Mouse (Mus musculus): ENCODE results near the gene Olfr1082.
"Not testable (repeated sequence)": the region's sequence is repeated elsewhere in the genome, so short reads cannot be mapped to it uniquely, and the experiment has no call there.

The Olfr1082 gene

DNA sequence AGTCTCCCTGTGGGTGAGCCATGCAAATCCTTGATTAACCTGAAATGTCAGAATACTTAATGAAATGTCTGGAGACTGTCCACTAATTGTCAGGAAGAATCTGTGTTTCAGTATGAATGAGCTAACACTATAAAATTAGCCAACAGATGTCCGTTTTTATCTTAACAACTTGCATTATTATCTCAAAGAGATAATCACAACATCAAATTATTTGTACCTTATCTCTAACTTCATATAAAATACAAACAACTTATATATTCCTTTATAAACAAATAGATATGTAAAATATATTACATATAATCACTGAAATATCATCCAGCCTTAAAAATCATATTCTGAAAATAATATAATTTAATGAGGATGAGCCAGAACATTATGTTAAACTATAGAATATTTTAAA, at the start of gene Olfr1082:
TSS of gene Olfr1082 (minus strand) at position 101 of the 400 bp plus-strand sequence.
- DNase-seq (ENCODE audit: inconsistent ontology term): not testable (repeated sequence)

DNA sequence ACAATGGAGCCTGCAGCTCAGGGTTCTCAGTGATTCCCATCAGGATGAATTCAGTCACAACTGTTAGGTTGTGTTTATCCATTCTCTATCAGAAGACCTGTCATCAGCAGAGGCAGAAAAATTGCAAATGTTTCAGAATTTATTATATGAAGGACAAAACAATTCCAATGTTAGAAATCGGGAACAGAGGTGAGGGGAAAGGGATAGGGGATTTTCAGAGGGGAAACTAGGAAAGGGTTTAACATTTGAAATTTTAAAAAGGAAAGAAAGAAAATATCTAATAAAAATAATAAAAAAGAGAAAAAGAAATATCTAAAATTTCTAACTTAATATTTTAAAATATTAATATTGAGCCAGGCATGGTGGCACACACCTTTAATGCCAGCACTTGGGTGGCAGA, 40.9 kb upstream of the Olfr1082 start, which contains the start of gene Olfr1084:
TSS of gene Olfr1084 (minus strand) at position 101 of the 400 bp plus-strand sequence.
- DNase-seq (ENCODE audit: inconsistent ontology term): not testable (repeated sequence)

DNA sequence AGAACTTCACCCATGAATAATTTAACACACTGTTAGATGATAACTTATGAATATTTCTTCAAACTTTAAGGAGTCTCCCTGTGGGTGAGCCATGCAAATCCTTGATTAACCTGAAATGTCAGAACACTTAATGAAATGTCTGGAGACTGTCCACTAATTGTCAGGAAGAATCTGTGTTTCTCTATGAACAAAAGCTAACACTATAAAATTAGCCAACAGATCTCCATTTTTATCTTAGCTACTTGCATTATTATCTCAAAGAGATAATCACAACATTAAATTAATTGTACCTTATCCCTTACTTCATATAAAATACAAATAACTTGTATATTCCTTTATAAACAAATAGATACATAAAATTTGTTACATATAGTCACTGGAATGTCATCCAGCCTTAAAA, 40.6 kb downstream of the Olfr1082 start, which contains the start of gene Olfr1080:
TSS of gene Olfr1080 (minus strand) at position 101 of the 400 bp plus-strand sequence.
- not testable (repeated sequence) for DNase-seq (ENCODE audit: inconsistent ontology term)
